Mouse (Mus musculus): ENCODE results near the gene Pgm2l1. TPM values are rescaled to one million over a fixed set of nuclear protein-coding genes. Genes with fewer than 3 reads are reported as not detected.

Gene Pgm2l1
- polyA plus RNA-seq, 1 experiment from 2014 or later = 3.1 TPM

GRCm38 (mm10) chr7:100327514-100327913, 100.3 kb downstream of the Pgm2l1 start:
- H3K4me3 ChIP-seq = no peak overlapping the region
- no peaks in the 10 kb centered on the region for H3K27me3 ChIP-seq
- peaks cover 3% of the 10 kb centered on the region; the same call in 1 of the 2 replicates for H3K4me1 ChIP-seq
- 86% methylated on average over 7 of the region's 7 CpGs for WGBS
- no peak overlapping the region for H3K27ac ChIP-seq
- H3K36me3 ChIP-seq = peaks cover 70% of the 10 kb centered on the region
- no peak for ATAC-seq (ENCODE audit: insufficient number of reproducible peaks, low FRiP score, low TSS enrichment, low read depth)
- H3K9ac ChIP-seq = no peak overlapping the region
- H3K4me2 ChIP-seq = no peak overlapping the region
- H3K9me3 ChIP-seq = no peaks in the 10 kb centered on the region

Other genes starting within 250 kb of the Pgm2l1 start
- gene Rnf169, start 246.9 kb upstream of the Pgm2l1 start, polyA plus RNA-seq (2015; fragmentation: Nextera tagmentation; extraction: Ambion mirVana) = 4.3 and 5.4 TPM in 2 replicates
- gene Chrdl2, start 221.2 kb upstream of the Pgm2l1 start, polyA plus RNA-seq (2015; fragmentation: Nextera tagmentation; extraction: Ambion mirVana) = 1.3 and 1.8 TPM in 2 replicates
- gene Pold3, start 105.8 kb upstream of the Pgm2l1 start, polyA plus RNA-seq (2015; fragmentation: Nextera tagmentation; extraction: Ambion mirVana) = 50.0 and 52.6 TPM in 2 replicates
- 20.1 and 20.4 TPM in 2 replicates for gene Lipt2, start 68.1 kb upstream of the Pgm2l1 start, polyA plus RNA-seq (2015; fragmentation: Nextera tagmentation; extraction: Ambion mirVana)
- 14.3 and 16.9 TPM in 2 replicates for gene Kcne3, start 50.9 kb upstream of the Pgm2l1 start, polyA plus RNA-seq (2015; fragmentation: Nextera tagmentation; extraction: Ambion mirVana)
- 24.0 and 28.1 TPM in 2 replicates for gene P4ha3, start 58.1 kb downstream of the Pgm2l1 start, polyA plus RNA-seq (2015; fragmentation: Nextera tagmentation; extraction: Ambion mirVana)
- gene C2cd3, start 144.8 kb downstream of the Pgm2l1 start, polyA plus RNA-seq (2015; fragmentation: Nextera tagmentation; extraction: Ambion mirVana) = 16.8 and 19.7 TPM in 2 replicates
- gene Ppme1, start 144.9 kb downstream of the Pgm2l1 start, polyA plus RNA-seq (2015; fragmentation: Nextera tagmentation; extraction: Ambion mirVana) = 55.3 and 56.0 TPM in 2 replicates
- gene Ucp3, start 245.6 kb downstream of the Pgm2l1 start, polyA plus RNA-seq (2015; fragmentation: Nextera tagmentation; extraction: Ambion mirVana) = 0.28 and 0.79 TPM in 2 replicates

Data from limb, embryonic 15.5 days (tissue).